Mouse (Mus musculus) hindbrain, embryonic 10.5 days (tissue): ENCODE data around the gene Xdh. TPM values are rescaled to one million over a fixed set of nuclear protein-coding genes. Genes with fewer than 3 reads are reported as not detected.

Source experiments
- DNase-seq: peaks from one replicate; pipeline ENCODE4 v3.0.0-alpha.2; 2017; ENCODE audit warnings: low spot score
- H3K27ac ChIP-seq: fragments of 300-500 bp; sonication (generic); 2 replicates; pipeline ENCODE4 v1.5.1; 2016; ENCODE audit warnings: mild to moderate bottlenecking, moderate library complexity
- H3K27me3 ChIP-seq: fragments of 300-500 bp; sonication (generic); 2 replicates; pipeline ENCODE4 v1.6.1; 2016; ENCODE audit warnings: mild to moderate bottlenecking; ENCODE audit not compliant: poor library complexity, insufficient read depth, severe bottlenecking
- H3K36me3 ChIP-seq: fragments of 300-500 bp; sonication (generic); 2 replicates; pipeline ENCODE4 v1.6.1; 2016; ENCODE audit warnings: mild to moderate bottlenecking, moderate library complexity
- H3K4me1 ChIP-seq: fragments of 300-500 bp; sonication (generic); replicated peaks from 2 replicates; pipeline ENCODE4 v1.6.1; 2016; ENCODE audit warnings: mild to moderate bottlenecking
- H3K4me3 ChIP-seq: fragments of 300-500 bp; sonication (generic); 2 replicates; pipeline ENCODE4 v1.5.1; 2016; ENCODE audit warnings: mild to moderate bottlenecking, moderate library complexity
- H3K9me3 ChIP-seq: fragments of 300-500 bp; sonication (generic); 2 replicates; pipeline ENCODE4 v1.6.1; 2016; ENCODE audit warnings: mild to moderate bottlenecking, moderate library complexity
- WGBS: fragments of 180-500 bp; shearing (Covaris S2); methylation state at CpG from one replicate; pipeline ENCODE4 v1.1.7; 2016; 5-methylcytosine and 5-hydroxymethylcytosine counted together
- polyA plus RNA-seq: library from polyadenylated mRNA; unstranded; fragments of >200 nt; fragmentation: Nextera tagmentation; extraction: Ambion mirVana; gene quantifications from 2 replicates; pipeline ENCODE4 v1.2.1, GENCODE M21; 2016

The Xdh gene
- polyA plus RNA-seq, 1 experiment from 2014 or later = 0.22 TPM

- WGBS = 83% methylated on average over 4 of the region's 4 CpGs
- Histone ChIP-seq H3K4me1 (no peaks in the 10 kb centered on the region), H3K27ac (no peak overlapping the region), H3K9me3 (no peaks in the 10 kb centered on the region), H3K4me3 (no peak overlapping the region), H3K27me3 (no peaks in the 10 kb centered on the region), H3K36me3 (no peaks in the 10 kb centered on the region)
- no peak for DNase-seq
Measured at GRCm38 (mm10) chr17:73934281-73934680, 15.7 kb downstream of the Xdh start.

GRCm38 (mm10) chr17:73933616-73934015 is 16.4 kb downstream of the Xdh start:
- H3K4me3 ChIP-seq = no peak overlapping the region
- no peak for DNase-seq
- 78% methylated on average over 4 of the region's 4 CpGs for WGBS
- no peaks in the 10 kb centered on the region for H3K4me1 ChIP-seq
- H3K9me3 ChIP-seq = no peaks in the 10 kb centered on the region
- H3K27me3 ChIP-seq = no peaks in the 10 kb centered on the region
- no peak overlapping the region for H3K27ac ChIP-seq
- H3K36me3 ChIP-seq = no peaks in the 10 kb centered on the region

GRCm38 (mm10) chr17:73932497-73933059 is 17.4 kb downstream of the Xdh start:
- 81% methylated on average over 4 of the region's 4 CpGs for WGBS
- Histone ChIP-seq H3K9me3 (no peaks in the 10 kb centered on the region), H3K4me1 (no peaks in the 10 kb centered on the region), H3K27me3 (no peaks in the 10 kb centered on the region), H3K36me3 (no peaks in the 10 kb centered on the region), H3K4me3 (no peak overlapping the region), H3K27ac (no peak overlapping the region)
- DNase-seq = no peak

- H3K4me3 ChIP-seq = no peak overlapping the region
- WGBS = 85% methylated on average over 8 of the region's 8 CpGs
- no peaks in the 10 kb centered on the region for H3K27me3 ChIP-seq
- DNase-seq = no peak
- no peak overlapping the region for H3K27ac ChIP-seq
- no peaks in the 10 kb centered on the region for H3K9me3 ChIP-seq
- H3K36me3 ChIP-seq = no peaks in the 10 kb centered on the region
- H3K4me1 ChIP-seq = no peaks in the 10 kb centered on the region; the same call in 1 of the 2 replicates
Measured at GRCm38 (mm10) chr17:73919520-73919919, 30.5 kb downstream of the Xdh start.

DNA sequence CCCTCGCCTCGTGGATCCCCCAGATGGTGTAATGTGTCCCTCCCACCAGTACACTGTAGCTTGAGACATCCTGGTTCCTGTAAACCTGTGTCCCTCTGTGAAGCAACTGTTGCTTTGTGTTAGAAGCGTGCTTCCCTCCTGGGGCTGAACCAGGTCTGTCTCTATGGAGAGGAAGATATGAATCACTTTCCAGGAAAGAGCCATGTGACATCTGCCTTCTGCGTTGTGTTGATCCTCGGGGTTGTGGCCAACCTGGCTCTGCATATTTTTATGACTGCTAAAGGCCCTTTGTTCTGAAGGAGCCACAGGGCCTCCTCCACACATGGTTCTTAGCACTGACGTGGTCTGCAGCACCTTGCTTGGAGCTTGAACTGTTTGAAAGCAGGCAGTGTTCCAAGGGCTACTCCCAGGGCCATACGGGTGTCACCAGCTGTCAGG is 31.0 kb downstream of the Xdh start:
- H3K9me3 ChIP-seq = no peaks in the 10 kb centered on the region
- no peaks in the 10 kb centered on the region; the same call in 1 of the 2 replicates for H3K4me1 ChIP-seq
- 83% methylated on average over 7 of the region's 7 CpGs for WGBS
- no peaks in the 10 kb centered on the region for H3K27me3 ChIP-seq
- DNase-seq = no peak
- no peaks in the 10 kb centered on the region for H3K36me3 ChIP-seq
- no peak overlapping the region for H3K4me3 ChIP-seq
- no peak overlapping the region for H3K27ac ChIP-seq

GRCm38 (mm10) chr17:73918138-73918537 is 31.9 kb downstream of the Xdh start:
- Histone ChIP-seq H3K9me3 (no peaks in the 10 kb centered on the region), H3K27me3 (no peaks in the 10 kb centered on the region), H3K36me3 (no peaks in the 10 kb centered on the region), H3K4me3 (no peak overlapping the region), H3K27ac (no peak overlapping the region), H3K4me1 (no peaks in the 10 kb centered on the region; the same call in 1 of the 2 replicates)
- 92% methylated on average over 3 of the region's 3 CpGs for WGBS
- DNase-seq = no peak

DNA sequence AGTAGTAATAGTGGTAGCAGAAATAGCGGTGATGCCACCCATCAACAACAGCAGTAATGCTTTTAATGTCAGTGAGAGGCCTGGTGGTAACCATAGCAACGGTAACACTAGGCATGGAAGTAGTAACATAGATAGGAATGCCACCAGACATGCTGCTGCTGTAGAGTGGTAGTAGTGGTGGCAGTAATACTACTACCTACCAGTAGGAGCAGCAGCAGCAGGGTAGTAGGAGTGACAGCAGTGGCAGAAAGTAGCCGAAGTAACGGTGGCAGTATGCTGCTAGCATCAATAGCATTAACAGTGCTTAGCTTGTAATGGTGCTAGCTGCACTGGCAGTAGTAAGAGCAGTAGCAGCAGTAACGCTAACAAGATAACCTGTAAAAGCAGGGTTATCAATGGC is 32.3 kb downstream of the Xdh start:
- no peak for DNase-seq
- Histone ChIP-seq H3K4me3 (no peak overlapping the region), H3K4me1 (no peaks in the 10 kb centered on the region; the same call in 1 of the 2 replicates), H3K36me3 (no peaks in the 10 kb centered on the region), H3K27ac (no peak overlapping the region), H3K27me3 (no peaks in the 10 kb centered on the region), H3K9me3 (no peaks in the 10 kb centered on the region)
- 79% methylated on average over 5 of the region's 5 CpGs for WGBS

GRCm38 (mm10) chr17:73914730-73915129 is 35.3 kb downstream of the Xdh start:
- H3K4me1 ChIP-seq = no peaks in the 10 kb centered on the region; the same call in 1 of the 2 replicates

DNA sequence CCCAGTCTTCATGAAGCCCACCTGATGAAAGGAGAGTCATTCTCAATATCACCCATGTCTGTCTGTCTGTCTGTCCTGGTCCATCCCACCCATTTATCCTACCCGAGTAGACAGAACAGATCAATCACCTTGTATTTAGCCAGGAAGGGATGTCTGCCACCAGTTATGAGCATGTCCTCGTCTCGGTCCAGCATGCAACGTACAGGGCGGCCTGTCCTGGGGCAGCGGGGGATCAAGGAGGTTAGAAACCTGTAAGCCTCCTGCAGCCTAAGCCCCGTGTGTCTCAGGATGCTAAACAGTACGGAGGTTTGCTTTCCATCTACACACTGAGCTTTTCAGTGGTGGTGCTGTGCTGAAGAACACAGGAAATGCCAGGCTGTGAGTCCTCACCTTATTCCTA is 43.9 kb downstream of the Xdh start:
- Histone ChIP-seq H3K4me3 (no peak overlapping the region), H3K36me3 (no peaks in the 10 kb centered on the region), H3K4me1 (no peaks in the 10 kb centered on the region), H3K27ac (no peak overlapping the region), H3K9me3 (no peaks in the 10 kb centered on the region), H3K27me3 (no peaks in the 10 kb centered on the region)
- WGBS = 89% methylated on average over 8 of the region's 8 CpGs
- no peak for DNase-seq

More at GRCm38 (mm10) chr17:73914730-73915129, 35.3 kb downstream of the Xdh start:
- no peak overlapping the region for H3K27ac ChIP-seq
- H3K4me3 ChIP-seq = no peak overlapping the region
- H3K36me3 ChIP-seq = no peaks in the 10 kb centered on the region
- 84% methylated on average over 4 of the region's 4 CpGs for WGBS
- no peak for DNase-seq
- H3K27me3 ChIP-seq = no peaks in the 10 kb centered on the region
- no peaks in the 10 kb centered on the region for H3K9me3 ChIP-seq

- H3K4me3 ChIP-seq = no peak overlapping the region
- DNase-seq = no peak
- no peaks in the 10 kb centered on the region for H3K27me3 ChIP-seq
- H3K9me3 ChIP-seq = no peaks in the 10 kb centered on the region
- no peaks in the 10 kb centered on the region for H3K36me3 ChIP-seq
- no peak overlapping the region for H3K27ac ChIP-seq
- H3K4me1 ChIP-seq = no peaks in the 10 kb centered on the region
- WGBS = 83% methylated on average over 7 of the region's 7 CpGs
Measured at GRCm38 (mm10) chr17:73905043-73905750, 44.8 kb downstream of the Xdh start.

- Histone ChIP-seq H3K4me1 (no peaks in the 10 kb centered on the region), H3K27me3 (no peaks in the 10 kb centered on the region), H3K9me3 (no peaks in the 10 kb centered on the region), H3K36me3 (no peaks in the 10 kb centered on the region), H3K27ac (no peak overlapping the region), H3K4me3 (no peak overlapping the region)
- DNase-seq = no peak
- 89% methylated on average over 1 of the region's 1 CpGs for WGBS
Measured at GRCm38 (mm10) chr17:73903121-73903520, 46.9 kb downstream of the Xdh start.

GRCm38 (mm10) chr17:73902234-73902636 is 47.8 kb downstream of the Xdh start:
- no peak for DNase-seq
- no peaks in the 10 kb centered on the region for H3K27me3 ChIP-seq
- no peaks in the 10 kb centered on the region for H3K4me1 ChIP-seq
- WGBS = 87% methylated on average over 5 of the region's 5 CpGs
- H3K27ac ChIP-seq = no peak overlapping the region
- H3K9me3 ChIP-seq = no peaks in the 10 kb centered on the region
- H3K36me3 ChIP-seq = no peaks in the 10 kb centered on the region
- H3K4me3 ChIP-seq = no peak overlapping the region

- DNase-seq = no peak
- no peaks in the 10 kb centered on the region for H3K27me3 ChIP-seq
- WGBS = 85% methylated on average over 5 of the region's 5 CpGs
- H3K4me1 ChIP-seq = no peaks in the 10 kb centered on the region
- H3K36me3 ChIP-seq = no peaks in the 10 kb centered on the region
- H3K9me3 ChIP-seq = no peaks in the 10 kb centered on the region
- no peak overlapping the region for H3K4me3 ChIP-seq
- no peak overlapping the region for H3K27ac ChIP-seq
Measured at GRCm38 (mm10) chr17:73894399-73894798, 55.6 kb downstream of the Xdh start.
